Comparison of ENCODE assay signal across 10 mouse cellular contexts in genomic region chr8:50914615-50915014, GRCm38 (mm10).
DNase-seq lines count a peak whose midpoint lies in the region; ATAC-seq and TF ChIP-seq lines count a peak whose summit lies in the region.
"Had no signal": no experiment of that assay in that cellular context is flagged by ENCODE, and none has a peak within 500 bp of the region (broad histone marks: within the 10 kb centered on the region; RNA-seq: fewer than 3 reads in every experiment).

No protein-coding gene starts in this region.

- no peak overlapping the region for H3K9ac ChIP-seq in kidney, embryonic 16.5 days (replicated peaks; ENCODE audit: low read length)
- H3K9ac ChIP-seq in embryonic facial prominence, embryonic 14.5 days (ENCODE audit: low read depth, low read length), result no peak overlapping the region
- H3K9ac ChIP-seq in hindbrain, postnatal 0 days (replicated peaks; ENCODE audit: low read length), result no peak overlapping the region
- H3K9ac ChIP-seq in neural tube, embryonic 12.5 days, result no peak overlapping the region

- no peak for ATAC-seq in kidney, embryonic 16.5 days (ENCODE audit: low FRiP score, low TSS enrichment)
- ATAC-seq in embryonic facial prominence, embryonic 14.5 days (ENCODE audit: low read depth), result no peak
- ATAC-seq in hindbrain, postnatal 0 days, result no peak
- ATAC-seq in neural tube, embryonic 12.5 days (ENCODE audit: low FRiP score, low read depth), result no peak

- peaks cover 34% of the 10 kb centered on the region for H3K27me3 ChIP-seq in kidney, embryonic 16.5 days (ENCODE audit: insufficient read depth, low read length)
- peaks cover 45% of the 10 kb centered on the region for H3K27me3 ChIP-seq in embryonic facial prominence, embryonic 14.5 days (replicated peaks; ENCODE audit: control insufficient read depth, insufficient read depth, low read length)
- H3K27me3 ChIP-seq in hindbrain, postnatal 0 days (ENCODE audit: insufficient read depth, low read length), result no peaks in the 10 kb centered on the region; the same call in 1 of the 2 replicates
- 0 out of 2 replicates have a peak, but pooled peaks cover 12% of the 10 kb centered on the region for H3K27me3 ChIP-seq in neural tube, embryonic 12.5 days (replicated peaks)

- WGBS in kidney, embryonic 16.5 days, result 19% methylated on average over 7 of the region's 7 CpGs
- WGBS in embryonic facial prominence, embryonic 14.5 days, result 19% methylated on average over 7 of the region's 7 CpGs
- 13% methylated on average over 7 of the region's 7 CpGs for WGBS in hindbrain, postnatal 0 days
- 23% methylated on average over 7 of the region's 7 CpGs for WGBS in neural tube, embryonic 12.5 days

- peak; percentile 42 for TF ChIP-seq CTCF in hindbrain, postnatal 0 days (IDR thresholded peaks at IDR 0.05; ENCODE audit: low read depth)

- peak overlapping the region; percentile 59 for H3K4me3 ChIP-seq in kidney, embryonic 16.5 days (ENCODE audit: low read length)
- H3K4me3 ChIP-seq in embryonic facial prominence, embryonic 14.5 days (ENCODE audit: low read depth, low read length), result peak overlapping the region; percentile 61
- peak overlapping the region; percentile 73 for H3K4me3 ChIP-seq in hindbrain, postnatal 0 days (ENCODE audit: low read length)
- no peak overlapping the region; the same call in 1 of the 2 replicates for H3K4me3 ChIP-seq in neural tube, embryonic 12.5 days
- H3K4me3 ChIP-seq: erythroblast, embryonic 14.5 days had no signal

- no peaks in the 10 kb centered on the region for H3K9me3 ChIP-seq in kidney, embryonic 16.5 days (ENCODE audit: low read length)
- no peaks in the 10 kb centered on the region for H3K9me3 ChIP-seq in embryonic facial prominence, embryonic 14.5 days (ENCODE audit: control insufficient read depth, low read length)
- H3K9me3 ChIP-seq in hindbrain, postnatal 0 days (ENCODE audit: low read length), result no peaks in the 10 kb centered on the region
- H3K9me3 ChIP-seq in neural tube, embryonic 12.5 days, result no peaks in the 10 kb centered on the region

- no peak for DNase-seq in kidney, adult 9 months
- DNase-seq in embryonic facial prominence, embryonic 14.5 days (ENCODE audit: low spot score), result no peak
- peak; percentile 55 for DNase-seq in hindbrain, postnatal 0 days (ENCODE audit: low spot score)
- no peak for DNase-seq in layer of hippocampus, adult 9-10 months (ENCODE audit: low spot score)
- no peak for DNase-seq in layer of hippocampus, adult 9-11 months
- DNase-seq in cerebellum, postnatal 4 days (ENCODE audit: low spot score in 2 of 2), result no peak
- DNase-seq: adrenal gland, postnatal 25 days had no signal

- H3K4me2 ChIP-seq in kidney, embryonic 16.5 days (replicated peaks; ENCODE audit: low read depth, low read length), result peak overlapping the region; percentile 99
- peak overlapping the region; percentile 100 for H3K4me2 ChIP-seq in embryonic facial prominence, embryonic 14.5 days (ENCODE audit: low read depth, low read length)
- peak overlapping the region; percentile 94 for H3K4me2 ChIP-seq in hindbrain, postnatal 0 days (ENCODE audit: low read depth, low read length)
- H3K4me2 ChIP-seq in neural tube, embryonic 12.5 days (replicated peaks), result peak overlapping the region; percentile 99

- H3K27ac ChIP-seq in kidney, embryonic 16.5 days (ENCODE audit: low read length), result no peak overlapping the region
- H3K27ac ChIP-seq in embryonic facial prominence, embryonic 14.5 days (replicated peaks; ENCODE audit: low read depth, low read length), result no peak overlapping the region
- H3K27ac ChIP-seq in hindbrain, postnatal 0 days, result no peak overlapping the region
- no peak overlapping the region for H3K27ac ChIP-seq in neural tube, embryonic 12.5 days

- peaks cover 15% of the 10 kb centered on the region; the same call in 1 of the 2 replicates for H3K4me1 ChIP-seq in kidney, embryonic 16.5 days (ENCODE audit: insufficient read depth, low read length)
- no peaks in the 10 kb centered on the region for H3K4me1 ChIP-seq in embryonic facial prominence, embryonic 14.5 days (ENCODE audit: control insufficient read depth, insufficient read depth, low read length)
- no peaks in the 10 kb centered on the region for H3K4me1 ChIP-seq in hindbrain, postnatal 0 days (ENCODE audit: insufficient read depth, low read length)
- H3K4me1 ChIP-seq in neural tube, embryonic 12.5 days, result peaks cover 12% of the 10 kb centered on the region

- no peaks in the 10 kb centered on the region for H3K36me3 ChIP-seq in kidney, embryonic 16.5 days (ENCODE audit: insufficient read depth, low read length)
- H3K36me3 ChIP-seq in embryonic facial prominence, embryonic 14.5 days (ENCODE audit: control insufficient read depth, insufficient read depth, low read length), result no peaks in the 10 kb centered on the region
- no peaks in the 10 kb centered on the region for H3K36me3 ChIP-seq in hindbrain, postnatal 0 days (ENCODE audit: insufficient read depth, low read length)
- H3K36me3 ChIP-seq in neural tube, embryonic 12.5 days, result no peaks in the 10 kb centered on the region
